Mouse (Mus musculus): ENCODE results near the gene Anxa9. TPM values are rescaled to one million over a fixed set of nuclear protein-coding genes. Genes with fewer than 3 reads are reported as not detected.

The Anxa9 gene
- polyA plus RNA-seq, 1 experiment from 2014 or later, result 1.1 TPM

GRCm38 (mm10) chr3:95256931-95257330 is 50.0 kb downstream of the Anxa9 start:
- H3K4me2 ChIP-seq (replicated peaks), result no peak overlapping the region
- H3K9me3 ChIP-seq (replicated peaks), result no peaks in the 10 kb centered on the region
- peaks cover 86% of the 10 kb centered on the region for H3K36me3 ChIP-seq
- no peaks in the 10 kb centered on the region for H3K4me1 ChIP-seq
- 87% methylated on average over 5 of the region's 5 CpGs for WGBS
- H3K27me3 ChIP-seq, result no peaks in the 10 kb centered on the region
- ATAC-seq (ENCODE audit: low FRiP score), result no peak
- H3K4me3 ChIP-seq, result no peak overlapping the region
- no peak overlapping the region for H3K9ac ChIP-seq
- no peak overlapping the region for H3K27ac ChIP-seq

GRCm38 (mm10) chr3:95250783-95251424 is 56.1 kb downstream of the Anxa9 start, which contains the start of gene Bnipl:
TSS of gene Bnipl (minus strand) at chr3:95251193.
- Histone ChIP-seq H3K4me1 (no peaks in the 10 kb centered on the region), H3K36me3 (peaks cover 40% of the 10 kb centered on the region), H3K27me3 (no peaks in the 10 kb centered on the region), H3K4me3 (no peak within 1 kb of the TSS), H3K4me2 (replicated peaks) (no peak within 1 kb of the TSS), H3K9me3 (replicated peaks) (no peaks in the 10 kb centered on the region), H3K27ac (no peak within 1 kb of the TSS), H3K9ac (no peak within 1 kb of the TSS)
- WGBS, result 62% methylated on average over 7 of the region's 7 CpGs
- ATAC-seq (ENCODE audit: low FRiP score), result no peak

GRCm38 (mm10) chr3:95250361-95250760 is 56.6 kb downstream of the Anxa9 start:
- 80% methylated on average over 5 of the region's 5 CpGs for WGBS
- Histone ChIP-seq H3K4me3 (no peak overlapping the region), H3K9me3 (replicated peaks) (no peaks in the 10 kb centered on the region), H3K36me3 (peaks cover 39% of the 10 kb centered on the region), H3K9ac (no peak overlapping the region), H3K27ac (no peak overlapping the region), H3K4me2 (replicated peaks) (no peak overlapping the region), H3K4me1 (no peaks in the 10 kb centered on the region), H3K27me3 (no peaks in the 10 kb centered on the region)
- no peak for ATAC-seq (ENCODE audit: low FRiP score)

GRCm38 (mm10) chr3:95247660-95248336 is 59.2 kb downstream of the Anxa9 start:
- Histone ChIP-seq H3K4me1 (no peaks in the 10 kb centered on the region), H3K27me3 (no peaks in the 10 kb centered on the region), H3K9ac (no peak overlapping the region), H3K9me3 (replicated peaks) (no peaks in the 10 kb centered on the region), H3K27ac (no peak overlapping the region), H3K4me3 (no peak overlapping the region), H3K4me2 (replicated peaks) (no peak overlapping the region), H3K36me3 (peaks cover 20% of the 10 kb centered on the region)
- ATAC-seq (ENCODE audit: low FRiP score), result no peak
- WGBS, result 73% methylated on average over 1 of the region's 1 CpGs

DNA sequence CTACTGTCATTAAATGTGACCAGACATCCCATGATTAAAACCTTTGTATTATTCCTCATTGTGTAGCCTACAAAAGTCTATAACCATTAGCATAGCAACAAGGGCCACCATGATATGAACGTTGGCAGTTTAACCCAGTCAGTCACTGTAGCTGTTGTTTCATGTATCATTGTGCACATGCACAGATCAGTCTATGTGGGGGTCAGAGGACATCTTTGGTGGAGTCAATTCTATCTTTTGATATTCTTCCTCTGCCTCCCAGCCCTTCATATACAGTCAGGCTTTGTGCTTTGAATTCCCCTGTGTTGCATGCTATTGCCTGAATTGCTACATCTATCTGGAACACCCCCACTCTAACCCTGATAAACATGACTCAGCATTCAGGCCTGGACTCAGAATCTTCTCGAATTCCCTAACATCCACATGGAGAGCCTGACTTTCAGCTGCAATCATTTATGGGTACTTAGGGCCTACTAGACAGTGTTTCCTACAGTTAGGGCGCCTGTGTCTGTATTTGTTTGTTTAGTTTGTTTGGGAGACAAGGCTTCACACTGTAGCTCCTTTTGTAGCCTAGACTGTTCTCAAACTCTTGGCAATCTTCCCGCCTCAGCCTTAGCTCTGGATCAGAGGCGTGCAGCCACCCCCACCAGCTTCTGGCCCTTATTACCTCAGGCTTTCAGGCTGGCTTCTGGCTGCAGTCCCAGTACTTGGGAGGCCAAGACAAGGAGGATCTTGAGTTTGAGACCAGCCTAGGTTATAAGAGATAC is 60.3 kb downstream of the Anxa9 start:
- Histone ChIP-seq H3K9ac (no peak overlapping the region), H3K27ac (no peak overlapping the region), H3K36me3 (peaks cover 11% of the 10 kb centered on the region; the same call in 1 of the 2 replicates), H3K9me3 (replicated peaks) (no peaks in the 10 kb centered on the region), H3K4me2 (replicated peaks) (no peak overlapping the region), H3K27me3 (no peaks in the 10 kb centered on the region), H3K4me3 (no peak overlapping the region), H3K4me1 (no peaks in the 10 kb centered on the region)
- ATAC-seq (ENCODE audit: low FRiP score), result no peak
- 88% methylated on average over 5 of the region's 5 CpGs for WGBS

Other genes with a start within 250 kb of the Anxa9 start
- 20.4 and 21.5 TPM in 2 replicates for gene Pip5k1a, start 200.2 kb downstream of the Anxa9 start, polyA plus RNA-seq (2016; fragmentation: Nextera tagmentation; extraction: Ambion mirVana)
- gene Vps72, start 196.2 kb downstream of the Anxa9 start, polyA plus RNA-seq (2016; fragmentation: Nextera tagmentation; extraction: Ambion mirVana), result 218 and 219 TPM in 2 replicates
- 0.81 and 0.99 TPM in 2 replicates for gene Tmod4, start 182.7 kb downstream of the Anxa9 start, polyA plus RNA-seq (2016; fragmentation: Nextera tagmentation; extraction: Ambion mirVana)
- 89.4 and 94.1 TPM in 2 replicates for gene Scnm1, start 173.2 kb downstream of the Anxa9 start, polyA plus RNA-seq (2016; fragmentation: Nextera tagmentation; extraction: Ambion mirVana)
- gene Lysmd1, start 173.1 kb downstream of the Anxa9 start, polyA plus RNA-seq (2016; fragmentation: Nextera tagmentation; extraction: Ambion mirVana), result 22.6 and 23.9 TPM in 2 replicates
- gene Tnfaip8l2, start 164.8 kb downstream of the Anxa9 start, polyA plus RNA-seq (2016; fragmentation: Nextera tagmentation; extraction: Ambion mirVana), result 2.1 and 2.6 TPM in 2 replicates
- 59.5 and 68.7 TPM in 2 replicates for gene Sema6c, start 146.7 kb downstream of the Anxa9 start, polyA plus RNA-seq (2016; fragmentation: Nextera tagmentation; extraction: Ambion mirVana)
- gene Gabpb2, start 89.3 kb downstream of the Anxa9 start, polyA plus RNA-seq (2016; fragmentation: Nextera tagmentation; extraction: Ambion mirVana), result 10.1 and 10.8 TPM in 2 replicates
- 91.7 and 95.8 TPM in 2 replicates for gene Cdc42se1, start 78.4 kb downstream of the Anxa9 start, polyA plus RNA-seq (2016; fragmentation: Nextera tagmentation; extraction: Ambion mirVana)
- gene Mllt11, start 75.0 kb downstream of the Anxa9 start, polyA plus RNA-seq (2016; fragmentation: Nextera tagmentation; extraction: Ambion mirVana), result 116 and 124 TPM in 2 replicates
- 0.25 and 0.42 TPM in 2 replicates for gene Gm128, start 65.6 kb downstream of the Anxa9 start, polyA plus RNA-seq (2016; fragmentation: Nextera tagmentation; extraction: Ambion mirVana)
- gene Bnipl, start 56.0 kb downstream of the Anxa9 start, polyA plus RNA-seq (2016; fragmentation: Nextera tagmentation; extraction: Ambion mirVana), result 1.0 and 1.1 TPM in 2 replicates
- gene Mindy1, start 25.8 kb downstream of the Anxa9 start, polyA plus RNA-seq (2016; fragmentation: Nextera tagmentation; extraction: Ambion mirVana), result 45.7 and 51.1 TPM in 2 replicates
- 37.0 and 37.9 TPM in 2 replicates for gene Prune1, start 25.1 kb downstream of the Anxa9 start, polyA plus RNA-seq (2016; fragmentation: Nextera tagmentation; extraction: Ambion mirVana)
- 115 TPM in 2 replicates for gene Cers2, start 7.6 kb upstream of the Anxa9 start, polyA plus RNA-seq (2016; fragmentation: Nextera tagmentation; extraction: Ambion mirVana)
- gene Setdb1, start 50.0 kb upstream of the Anxa9 start, polyA plus RNA-seq (2016; fragmentation: Nextera tagmentation; extraction: Ambion mirVana), result 56.3 and 62.9 TPM in 2 replicates
- gene 4930558C23Rik, start 95.7 kb upstream of the Anxa9 start, polyA plus RNA-seq (2016; fragmentation: Nextera tagmentation; extraction: Ambion mirVana), result not detected in 2 replicates
- gene Arnt, start 127.2 kb upstream of the Anxa9 start, polyA plus RNA-seq (2016; fragmentation: Nextera tagmentation; extraction: Ambion mirVana), result 34.3 and 37.7 TPM in 2 replicates
- 18.3 and 20.2 TPM in 2 replicates for gene Ctsk, start 192.1 kb upstream of the Anxa9 start, polyA plus RNA-seq (2016; fragmentation: Nextera tagmentation; extraction: Ambion mirVana)
- 9.3 and 12.0 TPM in 2 replicates for gene Ctss, start 219.6 kb upstream of the Anxa9 start, polyA plus RNA-seq (2016; fragmentation: Nextera tagmentation; extraction: Ambion mirVana)

Measured in hindbrain, embryonic 12.5 days (tissue).